Mouse (Mus musculus): Measurements from ENCODE around the gene Zfp362. TPM values are rescaled to one million over a fixed set of nuclear protein-coding genes. Genes with fewer than 3 reads are reported as not detected.

Zfp362 gene
- total RNA-seq, 2 experiments from 2014 or later = 3.0 to 20.4 TPM

DNA sequence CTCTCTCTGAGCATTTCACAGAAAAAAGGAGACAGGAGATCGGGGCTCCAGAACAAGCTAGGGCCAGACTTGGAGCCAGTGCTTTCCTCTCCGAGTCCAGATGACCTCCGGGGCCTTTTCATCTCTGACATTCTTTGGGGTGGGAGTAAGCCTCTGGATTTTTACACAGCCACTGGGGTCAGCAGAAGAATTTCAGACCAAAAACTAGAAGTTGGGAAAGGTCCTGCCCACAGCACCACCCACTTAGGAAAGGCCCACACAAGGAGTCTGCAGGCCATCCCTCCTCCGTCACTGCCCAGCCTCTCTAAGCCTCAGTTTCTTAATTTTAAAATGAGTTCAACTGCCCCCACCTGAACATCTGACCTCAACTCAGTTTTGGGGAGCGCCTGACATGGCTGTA lies 2.3 kb downstream of the Zfp362 start:
- no peak for ATAC-seq (ENCODE audit: poor library complexity, severe bottlenecking)

DNA sequence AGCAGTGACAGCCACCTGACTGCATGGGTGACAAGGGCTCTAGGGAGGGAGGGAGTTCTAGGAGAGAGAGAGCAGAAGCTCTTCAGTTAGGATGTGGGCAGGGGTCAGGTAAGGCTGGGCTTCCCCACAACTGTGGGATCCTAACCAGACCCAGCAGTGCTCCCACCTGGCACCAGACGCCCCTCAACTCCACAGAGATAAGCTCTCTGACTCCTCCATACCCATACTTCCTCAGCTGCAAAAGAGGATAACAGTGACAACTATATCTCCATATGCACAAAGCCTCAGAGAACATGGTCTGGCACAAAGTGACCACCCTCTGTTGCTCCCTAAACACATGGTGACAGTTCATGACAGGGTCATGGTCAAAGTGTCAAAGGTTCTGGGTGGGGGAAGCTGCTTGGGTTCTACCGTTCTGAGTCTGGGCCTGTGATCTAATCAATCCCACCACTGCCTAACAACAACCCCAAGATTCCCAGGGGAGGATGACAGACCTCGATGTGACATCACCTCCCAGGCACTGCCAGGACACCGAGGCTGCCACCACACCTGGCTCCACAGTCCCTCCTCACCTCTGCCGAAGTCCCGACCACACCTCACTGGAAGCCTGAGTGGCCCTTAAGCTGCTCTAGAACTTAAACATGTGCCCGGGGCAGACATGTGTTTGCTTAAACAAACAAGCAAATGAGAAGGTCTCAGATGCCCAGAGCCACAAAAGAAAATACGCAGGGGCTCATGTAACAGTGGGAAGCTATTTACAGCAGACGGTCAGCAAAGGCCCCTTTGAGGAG lies 4.0 kb downstream of the Zfp362 start:
- no peak for ATAC-seq (ENCODE audit: poor library complexity, severe bottlenecking)

DNA sequence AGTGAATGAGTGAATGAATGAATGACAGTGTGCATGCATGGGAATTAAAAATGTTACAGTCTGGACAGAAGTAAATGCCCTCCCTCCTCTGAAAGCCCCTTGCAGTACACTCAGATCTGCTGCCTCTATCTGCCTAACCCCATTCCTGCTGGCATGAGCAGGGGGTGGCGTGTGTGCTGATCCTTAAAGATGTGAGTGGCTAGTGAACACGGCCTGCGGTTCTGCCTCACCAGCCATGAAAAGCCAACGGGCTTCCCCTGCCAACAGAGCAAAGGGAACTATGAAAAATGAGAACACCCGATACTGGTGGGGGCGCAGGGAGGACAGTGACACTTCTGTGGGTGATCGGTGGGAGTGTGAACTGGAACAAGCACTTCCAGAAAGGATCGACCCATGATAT lies 9.1 kb downstream of the Zfp362 start:
- ATAC-seq (ENCODE audit: poor library complexity, severe bottlenecking) = 0 out of 2 replicates have a peak, but pooled peaks have one; percentile 9

DNA sequence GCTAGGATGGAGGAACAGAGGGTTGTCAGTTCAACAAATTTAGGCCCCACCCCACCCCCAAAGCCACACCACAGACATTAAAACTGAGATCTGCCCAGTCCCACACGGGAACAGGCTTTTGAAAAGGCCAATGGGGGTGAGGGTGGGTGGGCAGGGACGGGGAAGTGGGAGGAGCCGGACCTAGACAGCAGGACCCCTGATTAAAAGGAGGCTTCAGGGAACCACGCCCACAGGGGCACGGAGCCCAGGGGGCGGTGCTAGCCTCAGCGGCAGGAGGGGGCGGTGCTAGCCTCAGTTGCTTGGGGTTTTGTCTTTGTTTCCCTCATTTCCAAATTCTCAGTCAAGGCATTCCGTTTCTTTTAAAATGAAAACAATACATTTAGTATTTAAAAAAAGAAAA lies 10.2 kb downstream of the Zfp362 start:
- ATAC-seq (ENCODE audit: poor library complexity, severe bottlenecking) = no peak

DNA sequence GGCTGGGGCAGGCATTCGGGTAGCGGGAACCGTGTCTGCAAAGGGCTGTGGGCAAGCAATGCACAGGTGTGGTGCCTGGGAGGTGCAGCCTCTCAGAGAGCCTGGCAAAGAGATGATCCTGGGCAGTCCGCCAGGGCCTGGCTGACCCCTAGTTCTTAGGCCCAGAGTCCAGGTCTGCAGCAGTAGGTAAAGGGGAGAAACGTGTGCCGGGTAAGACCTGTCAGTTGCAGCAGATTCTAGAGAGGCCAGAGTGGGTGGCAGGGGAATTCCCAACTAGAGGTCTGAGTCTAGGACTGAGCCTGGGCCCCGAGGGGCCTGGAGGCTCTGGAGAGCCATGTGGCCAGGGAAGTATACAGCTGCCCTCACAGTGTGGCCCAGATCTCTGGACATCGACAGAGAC lies 11.6 kb downstream of the Zfp362 start:
- ATAC-seq (ENCODE audit: poor library complexity, severe bottlenecking) = no peak

DNA sequence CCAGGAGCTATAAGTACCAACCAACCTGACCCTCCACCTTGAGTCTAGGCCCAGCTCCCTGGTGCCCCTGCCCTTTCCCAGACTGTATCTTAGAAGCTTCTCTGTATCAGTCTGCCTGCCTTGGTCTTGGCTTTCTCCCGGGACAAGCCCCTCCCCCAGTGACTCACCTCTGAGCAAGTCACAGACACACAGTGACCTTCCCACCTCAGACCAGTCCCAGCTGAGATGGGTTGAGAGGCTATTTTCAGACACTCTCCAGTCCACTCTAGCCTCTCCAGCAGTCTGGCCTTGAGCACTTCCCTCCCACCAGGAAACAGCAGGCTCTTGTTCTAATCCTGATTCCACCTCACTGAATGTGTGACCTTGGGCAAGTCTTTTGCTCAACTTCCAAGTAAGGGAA lies 12.1 kb downstream of the Zfp362 start:
- ATAC-seq (ENCODE audit: poor library complexity, severe bottlenecking) = no peak

DNA sequence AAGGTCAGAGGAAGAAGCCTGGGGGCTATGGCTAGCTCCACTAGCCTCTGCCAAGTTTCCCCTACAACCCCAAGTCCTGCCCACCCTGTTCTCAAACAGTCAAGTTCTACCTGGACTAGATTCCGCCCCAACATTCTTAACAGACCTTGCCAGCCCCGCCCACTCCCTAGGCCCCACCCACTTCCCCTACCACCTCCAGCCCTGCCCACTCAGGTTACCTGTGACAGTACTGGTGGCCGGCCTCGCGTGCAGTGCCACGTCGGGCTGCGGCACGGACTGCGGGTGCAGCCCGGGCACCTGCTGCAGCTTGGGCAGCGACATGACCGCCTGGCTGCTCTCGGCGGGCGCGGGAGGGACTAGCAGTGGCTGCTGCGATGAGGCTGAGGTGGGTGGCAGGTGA lies 16.2 kb downstream of the Zfp362 start:
- no peak for ATAC-seq (ENCODE audit: poor library complexity, severe bottlenecking)

DNA sequence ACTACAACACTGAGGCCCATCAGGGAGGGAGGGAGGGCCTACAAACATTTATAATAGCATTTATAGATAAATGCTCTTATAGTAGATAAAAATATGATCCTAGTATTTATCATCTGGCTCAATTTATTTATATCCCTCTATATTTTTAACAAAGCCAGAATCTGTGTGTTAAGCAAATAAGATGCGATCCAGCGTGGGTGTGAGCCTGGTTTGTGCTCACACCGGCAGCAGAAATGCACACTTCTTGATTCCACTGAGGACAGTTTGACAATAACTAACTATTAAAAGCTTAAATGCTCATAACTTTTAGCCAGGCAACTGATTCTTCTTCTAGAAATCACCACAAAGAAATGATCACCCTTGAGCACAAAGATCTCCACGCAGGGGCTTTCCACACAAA lies 17.7 kb downstream of the Zfp362 start:
- ATAC-seq (ENCODE audit: poor library complexity, severe bottlenecking) = no peak

DNA sequence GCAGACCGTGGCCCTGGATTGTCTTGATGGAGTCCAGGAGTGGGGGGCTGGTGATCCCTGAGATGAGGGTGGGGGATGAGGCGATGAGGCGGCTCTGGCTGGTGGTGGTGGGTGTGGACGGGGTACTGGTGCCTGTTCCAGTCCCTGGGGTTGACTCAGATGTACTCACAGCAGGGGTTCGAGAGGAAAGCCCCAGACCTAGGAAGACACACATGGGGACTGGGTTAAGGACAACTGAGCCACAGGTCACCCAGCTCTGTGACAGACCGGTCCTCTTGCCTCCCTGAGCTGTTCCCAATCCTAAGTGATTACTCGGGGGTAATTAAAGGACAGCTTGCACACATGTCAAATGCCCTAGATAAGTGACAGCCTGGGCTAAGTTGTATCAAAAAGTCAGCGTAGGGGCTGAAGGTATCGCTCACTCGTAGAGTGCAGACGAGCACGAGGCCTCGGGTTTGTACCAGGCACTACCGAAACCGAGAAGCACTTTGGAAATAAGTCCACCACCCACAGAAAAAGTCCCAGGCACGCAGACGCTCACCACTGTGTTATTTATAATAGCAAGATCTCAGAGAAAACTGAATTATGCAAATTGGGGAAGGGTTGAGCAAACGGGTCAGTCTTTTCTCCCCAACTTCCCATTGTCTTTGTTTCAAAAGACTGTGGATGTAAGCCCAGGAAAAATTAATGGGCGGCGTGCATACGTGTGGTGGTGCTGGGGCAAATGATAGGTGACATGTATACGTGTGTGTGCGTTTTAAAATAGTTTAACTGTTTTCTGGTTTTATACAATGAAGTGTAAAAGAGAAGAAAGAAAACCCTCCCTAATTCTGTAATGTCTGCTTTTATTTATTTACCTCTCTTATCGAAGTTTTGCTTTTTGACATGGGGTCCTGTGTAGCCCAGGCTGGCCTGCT lies 18.6 kb downstream of the Zfp362 start:
- ATAC-seq (ENCODE audit: poor library complexity, severe bottlenecking) = no peak

DNA sequence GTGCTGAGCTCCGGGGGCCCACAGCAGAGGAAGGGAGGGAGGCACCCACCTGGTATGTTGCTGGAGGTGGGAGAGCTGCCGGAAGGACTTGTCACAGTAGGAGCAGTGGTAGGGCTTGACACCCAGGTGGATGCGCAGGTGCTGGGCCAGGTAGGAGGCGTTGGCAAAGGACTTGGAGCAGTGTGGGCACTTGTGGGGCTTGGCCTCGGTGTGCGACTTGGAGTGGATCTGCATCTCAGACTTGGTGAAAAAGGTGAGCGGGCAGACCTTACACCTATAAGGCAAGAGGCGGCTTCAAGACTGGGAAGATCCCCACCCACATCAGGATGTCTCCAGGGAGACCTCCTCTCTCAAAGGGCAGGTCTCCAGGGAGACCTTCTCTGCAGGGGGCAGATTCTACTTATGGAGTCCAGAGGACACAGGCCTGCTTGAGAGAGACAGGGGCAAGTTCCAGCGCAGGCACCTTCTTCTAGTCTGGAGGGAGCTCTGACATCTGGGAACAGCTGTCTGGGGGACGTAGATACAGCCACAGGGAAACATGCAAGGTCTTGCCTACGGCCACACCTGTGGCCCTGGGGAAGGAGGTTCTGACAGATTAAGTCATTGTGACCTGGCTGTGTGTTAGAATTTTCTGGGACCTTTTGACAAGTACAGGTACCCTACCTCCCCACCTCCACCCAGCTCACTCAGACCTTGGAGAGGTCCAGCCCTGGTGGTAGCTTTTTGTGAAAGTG lies 19.8 kb downstream of the Zfp362 start:
- ATAC-seq (ENCODE audit: poor library complexity, severe bottlenecking) = no peak

DNA sequence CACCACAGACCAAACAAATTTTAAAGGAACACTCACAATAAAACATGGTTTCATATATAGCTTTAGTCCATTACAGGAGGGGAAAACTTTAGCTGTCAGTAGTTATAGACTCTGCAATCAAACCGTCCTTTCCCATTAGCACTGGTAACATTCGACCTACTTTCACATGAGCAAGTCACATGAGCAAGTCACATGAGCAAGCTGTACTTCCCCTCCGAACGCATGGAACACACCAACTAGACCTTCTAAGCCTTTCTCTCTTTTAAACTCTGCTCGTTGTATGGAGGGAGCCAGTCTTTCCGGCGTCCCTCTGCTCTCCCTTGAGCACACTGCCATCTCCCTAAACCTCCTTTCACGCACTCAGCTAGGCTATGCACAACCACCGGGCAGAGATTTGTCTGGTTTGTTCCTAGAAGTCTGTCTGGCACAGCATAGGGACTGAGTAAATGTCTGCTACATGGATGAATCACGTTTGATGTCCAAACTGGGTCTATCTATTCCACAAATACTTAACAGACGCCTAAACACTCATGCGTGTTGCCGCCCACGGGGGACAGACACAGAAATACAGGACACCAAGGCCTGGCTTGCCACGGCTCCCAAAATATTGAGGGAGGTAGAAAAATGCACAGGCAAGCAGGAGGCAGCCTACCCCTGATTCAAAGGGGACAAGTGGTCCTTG lies 20.8 kb downstream of the Zfp362 start:
- ATAC-seq (ENCODE audit: poor library complexity, severe bottlenecking) = no peak

DNA sequence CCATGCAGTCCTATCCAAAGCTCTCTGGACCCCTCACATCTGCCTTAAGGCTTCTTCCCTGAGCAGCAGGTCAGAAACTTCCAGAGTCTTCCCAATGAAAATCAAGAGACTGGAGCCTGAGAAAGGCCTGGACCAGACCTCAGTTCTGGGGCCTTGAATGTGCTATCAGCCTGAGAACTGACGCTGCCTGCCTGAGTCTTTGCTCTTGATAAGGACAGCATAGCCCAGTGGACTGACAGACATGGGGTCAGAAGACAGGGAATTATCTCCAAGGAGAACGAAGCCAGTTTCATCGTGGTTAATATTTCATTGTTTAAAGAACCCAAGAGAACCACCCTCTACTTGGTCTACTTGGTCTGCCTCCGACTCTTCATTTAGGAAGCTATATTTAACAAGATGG lies 23.2 kb downstream of the Zfp362 start:
- ATAC-seq (ENCODE audit: poor library complexity, severe bottlenecking) = no peak

DNA sequence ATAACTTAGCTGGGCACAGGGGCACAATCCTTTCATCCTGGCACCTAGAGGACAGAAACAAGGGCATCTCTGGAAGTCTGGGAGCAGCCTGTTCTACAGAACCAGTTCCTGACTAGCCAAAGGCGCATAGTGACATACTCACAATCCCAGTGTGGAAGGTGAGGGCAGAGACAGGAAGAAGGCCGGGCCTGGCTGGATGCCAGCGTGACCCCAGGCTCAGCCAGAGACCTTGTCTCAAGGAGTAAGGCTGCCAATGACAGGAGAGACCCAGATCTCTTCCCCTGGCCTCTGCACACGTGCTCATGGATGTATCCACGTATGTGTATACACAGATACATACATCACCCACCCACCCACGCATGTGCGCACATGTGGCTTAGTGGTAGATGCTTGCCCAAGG lies 23.8 kb downstream of the Zfp362 start:
- ATAC-seq (ENCODE audit: poor library complexity, severe bottlenecking) = no peak

DNA sequence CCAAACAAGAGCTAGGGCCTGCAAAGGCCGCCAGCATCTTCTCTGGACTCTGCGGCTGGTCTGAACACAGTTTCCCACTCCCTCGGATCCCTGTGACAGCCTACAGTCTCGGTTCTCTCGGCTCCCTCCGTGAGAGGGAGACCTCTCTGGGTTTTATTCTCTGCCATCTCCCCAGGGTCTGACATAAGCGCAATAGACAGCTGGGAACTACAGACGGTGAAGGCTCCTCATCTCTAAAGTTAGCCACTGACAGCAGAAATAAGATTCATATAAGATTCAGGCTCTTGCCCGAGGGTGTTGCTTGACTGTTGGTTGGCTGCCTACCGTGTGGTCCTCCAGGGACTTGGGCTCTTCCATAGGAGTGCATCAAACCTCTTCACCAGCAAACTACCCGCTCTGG lies 28.3 kb downstream of the Zfp362 start:
- no peak for ATAC-seq (ENCODE audit: poor library complexity, severe bottlenecking)

DNA sequence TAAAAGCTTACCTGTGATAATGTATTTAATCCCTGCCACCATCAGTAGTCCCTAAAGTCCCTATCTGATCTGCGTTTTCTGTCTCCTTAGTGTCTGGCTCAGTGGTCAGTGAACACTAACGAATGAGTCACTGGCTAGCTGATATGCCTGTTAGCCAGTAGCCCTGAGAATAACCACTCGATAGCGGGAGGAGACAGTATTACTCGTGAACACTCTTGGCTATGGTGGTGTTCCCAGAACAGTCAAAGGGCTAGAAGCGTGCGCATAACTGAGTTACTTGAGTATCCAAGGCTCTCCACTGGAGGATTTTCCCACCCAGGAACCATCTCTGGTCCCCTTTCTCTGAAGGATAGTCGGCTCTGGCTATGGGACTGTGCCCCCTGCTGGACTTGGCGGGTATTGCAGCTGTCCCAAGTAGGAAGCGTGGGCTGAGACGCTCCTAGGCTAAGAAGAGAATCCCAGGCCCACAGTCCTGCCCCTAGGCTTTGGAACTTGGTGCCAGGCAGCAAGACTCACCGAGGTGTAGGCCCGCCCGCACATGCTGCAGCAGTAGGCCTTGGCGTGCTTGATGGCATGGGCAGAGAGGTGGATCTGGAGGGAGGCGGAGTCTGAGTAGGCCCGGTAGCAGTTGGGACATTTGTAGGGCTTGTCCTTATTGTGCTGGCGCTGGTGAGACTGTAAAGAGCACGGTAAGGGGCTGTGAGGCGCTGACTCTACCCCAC lies 29.1 kb downstream of the Zfp362 start:
- ATAC-seq (ENCODE audit: poor library complexity, severe bottlenecking) = peak; percentile 84

DNA sequence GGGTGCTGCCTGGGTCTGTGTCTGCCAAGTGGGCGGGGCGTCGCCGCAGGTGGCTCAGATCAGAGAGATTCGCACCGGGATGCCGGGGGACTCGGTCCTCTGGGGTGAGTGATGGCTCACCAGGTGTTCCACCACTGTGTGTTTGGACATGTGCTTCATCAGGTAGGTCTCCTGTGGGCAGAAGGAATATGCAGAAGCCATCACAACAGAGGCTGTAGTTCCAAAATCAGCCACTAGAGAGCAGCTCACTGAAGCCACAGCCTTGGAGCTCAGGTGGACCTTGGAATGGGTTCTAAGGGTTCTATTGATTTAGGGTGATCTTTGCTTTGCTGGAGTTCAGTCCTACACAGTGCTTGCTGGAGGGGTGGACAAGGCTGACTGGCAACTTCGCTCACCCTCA lies 31.4 kb downstream of the Zfp362 start:
- peak; percentile 63 for ATAC-seq (ENCODE audit: poor library complexity, severe bottlenecking)

DNA sequence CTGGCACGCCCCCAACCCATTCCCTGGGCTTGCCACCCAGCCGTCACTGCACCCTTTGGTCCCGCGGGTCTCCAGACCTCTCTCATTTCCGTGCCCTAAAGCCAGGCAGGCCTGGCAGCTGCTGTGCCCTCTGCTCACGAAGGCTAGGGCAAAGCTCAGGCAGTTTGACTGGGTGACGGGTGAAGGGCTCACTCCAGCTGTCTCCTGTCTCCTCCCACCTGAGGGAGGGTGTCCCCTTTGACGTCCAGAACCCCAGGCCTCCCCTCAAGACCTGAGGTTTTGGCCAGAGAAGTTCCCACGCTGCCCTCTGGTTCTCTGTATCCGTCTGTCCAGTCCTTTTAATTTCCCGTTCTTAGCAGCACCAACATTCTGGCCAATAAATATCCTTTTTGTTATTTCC lies 32.0 kb downstream of the Zfp362 start:
- ATAC-seq (ENCODE audit: poor library complexity, severe bottlenecking) = no peak

DNA sequence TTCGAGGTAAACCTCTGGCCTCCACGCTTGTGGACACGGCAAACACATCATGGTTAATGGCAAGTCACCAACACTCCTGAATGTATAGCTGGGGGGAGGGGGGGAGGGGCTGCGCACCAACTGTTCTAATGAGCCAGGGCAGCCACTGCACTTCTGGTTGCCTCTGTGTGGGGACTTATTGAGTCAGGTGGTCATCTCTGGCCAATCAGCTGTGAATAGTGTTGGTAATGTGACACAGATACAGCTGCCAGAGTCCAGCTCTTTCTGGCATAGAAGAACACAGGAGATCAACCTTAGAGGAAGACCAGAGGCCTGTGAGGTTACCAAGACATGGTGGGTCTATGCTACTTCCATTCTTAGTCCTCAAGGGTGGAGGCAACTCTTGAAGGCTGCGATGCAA lies 35.1 kb downstream of the Zfp362 start:
- no peak for ATAC-seq (ENCODE audit: poor library complexity, severe bottlenecking)

DNA sequence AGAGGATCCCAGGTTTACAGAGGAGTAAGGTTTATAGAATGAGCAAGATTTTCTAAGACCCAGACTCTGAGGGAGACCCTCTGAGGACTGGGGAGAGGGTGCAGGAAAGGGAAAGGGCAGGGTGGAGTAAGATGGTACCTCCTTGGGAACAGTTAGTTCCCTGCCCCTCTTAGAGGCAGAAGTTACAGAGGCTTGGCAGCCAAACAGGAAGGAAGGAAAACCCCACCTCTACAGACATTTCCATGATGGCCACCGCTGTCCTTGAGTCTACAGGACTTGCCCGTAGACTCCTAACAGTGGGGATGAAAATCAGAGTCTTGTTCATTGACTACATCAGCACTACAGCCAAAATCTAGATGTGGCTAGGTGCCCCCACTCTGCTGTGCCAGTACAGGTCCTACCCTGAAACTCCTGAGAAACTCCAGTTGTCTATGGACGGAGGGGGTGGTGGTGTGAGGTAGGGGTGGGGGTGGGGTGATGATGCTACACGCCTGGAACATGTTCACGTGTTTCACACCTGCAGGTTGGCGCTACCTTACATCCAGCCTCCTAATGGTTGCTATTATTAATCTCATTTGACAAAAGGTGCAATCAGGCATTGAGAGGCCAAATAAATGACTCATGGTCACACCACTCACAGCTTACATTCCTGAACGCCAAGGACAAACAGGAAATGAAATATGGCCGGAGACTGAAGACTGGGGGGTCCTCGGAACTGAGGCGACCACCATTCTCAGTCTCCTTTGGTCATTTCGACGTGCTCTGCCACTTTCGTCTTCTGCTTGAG lies 36.1 kb downstream of the Zfp362 start:
- no peak for ATAC-seq (ENCODE audit: poor library complexity, severe bottlenecking)
